Comparison of ENCODE assay signal across 26 mouse cellular contexts in the genomic region with DNA sequence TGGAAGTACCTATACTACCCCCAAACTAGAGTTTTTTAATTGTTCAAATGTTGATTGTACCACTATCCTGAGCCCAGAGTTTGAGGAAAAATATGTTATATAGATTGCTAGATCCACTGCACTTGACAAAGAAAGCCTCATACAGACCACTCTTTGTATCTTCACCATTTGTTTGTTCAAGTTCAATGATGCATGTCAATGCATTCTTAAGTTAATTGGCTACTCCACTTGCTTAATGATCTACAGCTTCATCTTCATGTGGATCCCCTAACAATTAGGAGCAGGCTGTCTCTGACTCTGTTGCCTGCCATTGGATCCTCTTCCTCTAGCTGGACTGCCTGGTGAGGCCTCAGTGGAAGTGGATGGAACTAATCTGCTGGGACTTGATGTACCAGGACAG. TPM values are rescaled to one million over a fixed set of nuclear protein-coding genes. Genes with fewer than 3 reads are reported as not detected.
A peak's percentile ranks its signal among the peaks of the same experiment; 100 is the strongest.
DNase-seq lines count a peak whose midpoint lies in the region; ATAC-seq and TF ChIP-seq lines count a peak whose summit lies in the region.
"Had no signal": no experiment of that assay in that cellular context is flagged by ENCODE, and none has a peak within 500 bp of the region (broad histone marks: within the 10 kb centered on the region; RNA-seq: fewer than 3 reads in every experiment).

No protein-coding gene starts in this region.

- DNase-seq in kidney, adult 9 months: peak; percentile 12
- no peak for DNase-seq in kidney, adult 8-10 months
- DNase-seq in retina, embryonic 14.5 days (ENCODE audit: low spot score): peak; percentile 21
- no peak for DNase-seq in stomach, postnatal 0 days (ENCODE audit: low spot score)
- DNase-seq in left cerebral cortex, postnatal 36 days (ENCODE audit: low spot score in 2 of 2): no peak
- DNase-seq: adrenal gland, adult 8-10 months; adrenal gland, postnatal 14 days; adrenal gland, postnatal 36 days; cerebellum, adult 11-12 months; cerebellum, adult 2 months; cerebellum, adult 9-10 months; cerebellum, postnatal 10 days; cerebellum, postnatal 25 days; forebrain, postnatal 0 days had no signal

- no peaks in the 10 kb centered on the region for H3K27me3 ChIP-seq in stomach, postnatal 0 days (ENCODE audit: control insufficient read depth, insufficient read depth, low read length)
- H3K27me3 ChIP-seq: embryonic facial prominence, embryonic 12.5 days; forebrain, embryonic 13.5 days; forebrain, embryonic 15.5 days had no signal

- no peak for ATAC-seq in stomach, postnatal 0 days (ENCODE audit: low FRiP score, low TSS enrichment)
- ATAC-seq: activated CD4-positive, CD25-positive, alpha-beta regulatory T cell, adult 4 months; forebrain, embryonic 13.5 days; forebrain, embryonic 15.5 days; forebrain, postnatal 0 days; Patski had no signal

- no peak overlapping the region for H3K9ac ChIP-seq in stomach, postnatal 0 days (ENCODE audit: low read length)
- H3K9ac ChIP-seq: embryonic facial prominence, embryonic 12.5 days; forebrain, embryonic 13.5 days; forebrain, embryonic 15.5 days; forebrain, postnatal 0 days had no signal

- no peak for TF ChIP-seq CTCF in stomach, postnatal 0 days (IDR thresholded peaks at IDR 0.05; ENCODE audit: low read depth)

- H3K4me3 ChIP-seq in stomach, postnatal 0 days (ENCODE audit: low read depth, low read length): no peak overlapping the region
- H3K4me3 ChIP-seq: embryonic facial prominence, embryonic 10.5 days; embryonic facial prominence, embryonic 12.5 days; forebrain, embryonic 13.5 days; forebrain, embryonic 15.5 days had no signal

- no peaks in the 10 kb centered on the region for H3K9me3 ChIP-seq in stomach, postnatal 0 days (ENCODE audit: control insufficient read depth, low read length)
- H3K9me3 ChIP-seq: embryonic facial prominence, embryonic 10.5 days; embryonic facial prominence, embryonic 12.5 days; forebrain, embryonic 13.5 days; forebrain, embryonic 15.5 days had no signal

- intact Hi-C loops in left cerebral cortex, postnatal 36 days (cut with DNase I): no loop called here

- H3K36me3 ChIP-seq in stomach, postnatal 0 days (ENCODE audit: control insufficient read depth, insufficient read depth, low read length): no peaks in the 10 kb centered on the region
- H3K36me3 ChIP-seq: embryonic facial prominence, embryonic 10.5 days; embryonic facial prominence, embryonic 12.5 days; forebrain, embryonic 15.5 days had no signal

- no peak for TF ChIP-seq EP300 in stomach, postnatal 0 days (optimal IDR thresholded peaks at IDR 0.05)

- no peak overlapping the region for H3K27ac ChIP-seq in stomach, postnatal 0 days (replicated peaks)
- H3K27ac ChIP-seq: embryonic facial prominence, embryonic 10.5 days; embryonic facial prominence, embryonic 12.5 days; forebrain, embryonic 13.5 days; forebrain, embryonic 15.5 days had no signal

- no peak overlapping the region for H3K4me2 ChIP-seq in stomach, postnatal 0 days (replicated peaks; ENCODE audit: low read depth)
- H3K4me2 ChIP-seq: embryonic facial prominence, embryonic 12.5 days; forebrain, embryonic 13.5 days; forebrain, embryonic 15.5 days had no signal

- no peaks in the 10 kb centered on the region for H3K4me1 ChIP-seq in stomach, postnatal 0 days (replicated peaks; ENCODE audit: control insufficient read depth, insufficient read depth)
- H3K4me1 ChIP-seq: embryonic facial prominence, embryonic 10.5 days; embryonic facial prominence, embryonic 12.5 days; forebrain, embryonic 15.5 days had no signal

RNA-seq across cellular contexts. Expression of a gene that starts 24.1 kb away (rescaled TPM):
- polyA plus RNA-seq in stomach, postnatal 0 days (2015; fragmentation: Nextera tagmentation; extraction: Ambion mirVana): not detected in 2 replicates
- not detected for total RNA-seq in left cerebral cortex, postnatal 36 days (2021)
- total RNA-seq: adrenal gland, adult 18-20 months; adrenal gland, adult 8-10 months; adrenal gland, postnatal 14 days; adrenal gland, postnatal 36 days; ES-E14; MEL had no signal
- polyA plus RNA-seq: activated CD4-positive, CD25-positive, alpha-beta regulatory T cell, adult 4 months; C2C12; cerebellum, adult 2 months; cortical plate, adult 2 months; embryonic facial prominence, embryonic 10.5 days; embryonic facial prominence, embryonic 12.5 days; forebrain, embryonic 11.5 days; forebrain, embryonic 13.5 days; forebrain, embryonic 15.5 days; forebrain, postnatal 0 days; Patski had no signal

Comparison
In these comparisons a context has a peak if more than half of its experiments do, and no peak if none do; other contexts are left out.
1. DNase-seq: peak in kidney, adult 9 months (single experiment) and retina, embryonic 14.5 days (single experiment); none in kidney, adult 8-10 months (0 of 2), stomach, postnatal 0 days (single experiment) and left cerebral cortex, postnatal 36 days (0 of 2).